Mouse (Mus musculus): ENCODE data around the gene Gabra4. TPM values are rescaled to one million over a fixed set of nuclear protein-coding genes. Genes with fewer than 3 reads are reported as not detected.

The Gabra4 gene
- polyA plus RNA-seq, 2 experiments, result 0.02 TPM; not detected in 1

- Histone ChIP-seq H3K36me3 (replicated peaks; ENCODE audit: control insufficient read depth, insufficient read depth, low read depth) (no peaks in the 10 kb centered on the region), H3K9me3 (ENCODE audit: control insufficient read depth, low read length) (no peaks in the 10 kb centered on the region), H3K27me3 (ENCODE audit: control insufficient read depth, insufficient read depth, low read length) (no peaks in the 10 kb centered on the region), H3K27ac (no peak overlapping the region), H3K9ac (replicated peaks) (no peak overlapping the region), H3K4me2 (ENCODE audit: low read depth) (no peak overlapping the region), H3K4me1 (replicated peaks; ENCODE audit: control insufficient read depth in 2 of 2, insufficient read depth in 2 of 2, low read length in 1 of 2) (no peaks in the 10 kb centered on the region), H3K4me3 (ENCODE audit: insufficient read depth in 1 of 2, low read depth in 2 of 2, low read length in 2 of 2) (no peak overlapping the region)
- TF ChIP-seq CTCF (IDR thresholded peaks at IDR 0.05; ENCODE audit: low read depth), result no peak
- no peak for TF ChIP-seq EP300 (IDR thresholded peaks at IDR 0.05; ENCODE audit: low read depth)
- no peak for ATAC-seq (ENCODE audit: insufficient read depth)
- WGBS (ENCODE audit: insufficient replicate concordance), result 71% methylated on average over 8 of the region's 8 CpGs
- no peak for DNase-seq (ENCODE audit: low read depth in 3 of 3, low spot score in 3 of 3)
Observed at GRCm38 (mm10) chr5:71604128-71604690, 53.9 kb downstream of the Gabra4 start.

DNA sequence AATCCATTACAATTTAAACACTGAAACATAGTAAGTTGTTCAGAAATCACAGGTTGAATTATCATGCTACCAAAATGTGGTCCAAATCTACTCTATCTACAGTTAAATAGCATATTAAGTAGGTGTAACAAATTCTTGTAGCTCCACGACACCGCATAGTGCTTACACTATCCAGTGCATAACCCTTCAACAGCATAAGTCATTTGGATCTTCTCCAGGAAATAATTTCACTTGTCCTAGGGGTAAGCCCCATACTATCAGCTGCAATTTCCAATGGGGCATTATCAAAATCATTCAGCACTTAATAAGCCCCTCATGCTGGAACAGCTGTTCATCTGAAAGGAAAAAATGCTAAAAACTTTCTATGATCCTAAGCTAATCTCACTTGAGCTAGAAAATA is 62.8 kb downstream of the Gabra4 start:
- DNase-seq (ENCODE audit: low read depth in 3 of 3, low spot score in 3 of 3) (no peak), ATAC-seq (ENCODE audit: insufficient read depth) (no peak)
- Histone ChIP-seq H3K4me1 (replicated peaks; ENCODE audit: control insufficient read depth in 2 of 2, insufficient read depth in 2 of 2, low read length in 1 of 2) (no peaks in the 10 kb centered on the region), H3K9me3 (ENCODE audit: control insufficient read depth, low read length) (no peaks in the 10 kb centered on the region), H3K27me3 (ENCODE audit: control insufficient read depth, insufficient read depth, low read length) (no peaks in the 10 kb centered on the region), H3K27ac (no peak overlapping the region), H3K4me2 (ENCODE audit: low read depth) (no peak overlapping the region), H3K4me3 (ENCODE audit: insufficient read depth in 1 of 2, low read depth in 2 of 2, low read length in 2 of 2) (no peak overlapping the region), H3K9ac (replicated peaks) (no peak overlapping the region), H3K36me3 (replicated peaks; ENCODE audit: control insufficient read depth, insufficient read depth, low read depth) (no peaks in the 10 kb centered on the region)
- WGBS (ENCODE audit: insufficient replicate concordance), result 78% methylated on average over 2 of the region's 2 CpGs
- no peak for TF ChIP-seq EP300 (IDR thresholded peaks at IDR 0.05; ENCODE audit: low read depth)
- TF ChIP-seq CTCF (IDR thresholded peaks at IDR 0.05; ENCODE audit: low read depth), result no peak

DNA sequence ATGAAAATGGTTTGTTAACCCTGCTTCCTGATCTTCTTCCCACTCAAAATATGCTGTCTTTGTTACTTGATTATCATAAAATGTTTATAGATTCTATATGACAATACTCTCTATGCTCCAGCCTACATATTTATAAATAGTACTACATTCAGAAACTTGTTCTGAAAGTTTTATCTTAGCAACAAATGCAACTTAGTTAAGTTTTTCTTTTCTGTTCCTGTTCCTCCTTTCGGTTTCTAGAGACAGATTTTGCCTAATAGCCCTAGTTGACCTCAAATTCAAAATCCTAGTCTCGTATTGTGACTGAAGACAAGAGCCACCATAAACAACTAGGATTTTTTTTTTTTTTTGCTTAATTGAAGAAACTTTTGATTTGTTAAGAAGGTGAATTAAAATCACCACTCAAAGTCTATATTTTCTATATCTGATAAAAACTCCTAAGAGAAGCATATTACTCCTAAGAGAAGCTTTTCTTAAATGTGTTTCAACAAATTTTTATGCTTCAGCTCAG is 64.3 kb downstream of the Gabra4 start:
- Histone ChIP-seq H3K27ac (no peak overlapping the region), H3K4me3 (ENCODE audit: insufficient read depth in 1 of 2, low read depth in 2 of 2, low read length in 2 of 2) (no peak overlapping the region), H3K9ac (replicated peaks) (no peak overlapping the region), H3K36me3 (replicated peaks; ENCODE audit: control insufficient read depth, insufficient read depth, low read depth) (no peaks in the 10 kb centered on the region), H3K27me3 (ENCODE audit: control insufficient read depth, insufficient read depth, low read length) (no peaks in the 10 kb centered on the region), H3K9me3 (ENCODE audit: control insufficient read depth, low read length) (no peaks in the 10 kb centered on the region), H3K4me1 (replicated peaks; ENCODE audit: control insufficient read depth in 2 of 2, insufficient read depth in 2 of 2, low read length in 1 of 2) (no peaks in the 10 kb centered on the region), H3K4me2 (ENCODE audit: low read depth) (no peak overlapping the region)
- TF ChIP-seq EP300 (IDR thresholded peaks at IDR 0.05; ENCODE audit: low read depth), result no peak
- no peak for DNase-seq (ENCODE audit: low read depth in 3 of 3, low spot score in 3 of 3)
- ATAC-seq (ENCODE audit: insufficient read depth), result no peak
- 47% methylated on average over 2 of the region's 2 CpGs for WGBS (ENCODE audit: insufficient replicate concordance)

DNA sequence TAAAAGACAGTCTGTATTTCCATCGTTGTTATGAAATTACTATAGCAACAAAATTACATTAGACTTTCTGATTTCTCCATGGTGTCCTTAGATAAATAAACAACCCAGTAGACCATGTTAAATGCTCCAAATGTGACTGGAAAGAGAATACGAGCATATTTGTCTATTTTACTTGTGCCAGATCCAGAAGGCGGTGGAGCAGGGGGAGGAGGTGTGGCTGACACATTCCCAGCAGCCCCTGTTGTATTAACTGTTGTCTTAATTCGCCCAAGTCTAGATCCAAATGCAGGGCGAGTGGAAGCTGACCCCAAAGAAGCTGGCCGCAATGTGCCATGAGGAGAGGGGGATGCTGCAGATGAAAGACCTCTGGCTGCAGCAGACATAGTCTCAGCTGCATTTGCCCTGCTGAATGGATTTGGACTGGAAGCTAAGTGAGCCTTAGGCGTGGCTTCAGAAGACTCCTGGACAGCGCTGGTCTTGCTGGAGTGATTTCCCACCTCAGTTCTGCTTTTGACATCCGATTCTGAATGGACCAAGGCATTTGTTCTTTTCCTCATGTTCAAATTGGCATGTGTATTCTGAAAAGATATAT is 86.4 kb downstream of the Gabra4 start:
- DNase-seq (ENCODE audit: low read depth in 3 of 3, low spot score in 3 of 3), result no peak
- WGBS (ENCODE audit: insufficient replicate concordance), result 64% methylated on average over 9 of the region's 9 CpGs
- no peaks in the 10 kb centered on the region for H3K27me3 ChIP-seq (ENCODE audit: control insufficient read depth, insufficient read depth, low read length)

GRCm38 (mm10) chr5:71548079-71548478 is 110.0 kb downstream of the Gabra4 start, which contains the start of gene Cox7b2:
Cox7b2 (minus strand) TSS chr5:71548205.
- Histone ChIP-seq H3K9ac (replicated peaks) (no peak within 1 kb of the TSS), H3K36me3 (replicated peaks; ENCODE audit: control insufficient read depth, insufficient read depth, low read depth) (no peaks in the 10 kb centered on the region), H3K4me3 (ENCODE audit: insufficient read depth in 1 of 2, low read depth in 2 of 2, low read length in 2 of 2) (no peak within 1 kb of the TSS), H3K27ac (no peak within 1 kb of the TSS), H3K9me3 (ENCODE audit: control insufficient read depth, low read length) (no peaks in the 10 kb centered on the region), H3K4me1 (replicated peaks; ENCODE audit: control insufficient read depth in 2 of 2, insufficient read depth in 2 of 2, low read length in 1 of 2) (no peaks in the 10 kb centered on the region), H3K4me2 (ENCODE audit: low read depth) (no peak within 1 kb of the TSS), H3K27me3 (ENCODE audit: control insufficient read depth, insufficient read depth, low read length) (no peaks in the 10 kb centered on the region)
- no peak for DNase-seq (ENCODE audit: low read depth in 3 of 3, low spot score in 3 of 3)
- TF ChIP-seq EP300 (IDR thresholded peaks at IDR 0.05; ENCODE audit: low read depth) (no peak), CTCF (IDR thresholded peaks at IDR 0.05; ENCODE audit: low read depth) (no peak)
- 74% methylated on average over 10 of the region's 10 CpGs for WGBS (ENCODE audit: insufficient replicate concordance)
- no peak for ATAC-seq (ENCODE audit: insufficient read depth)

More for the DNA sequence above, 86.4 kb downstream of the Gabra4 start:
- H3K4me3 ChIP-seq (ENCODE audit: insufficient read depth in 1 of 2, low read depth in 2 of 2, low read length in 2 of 2), result no peak overlapping the region
- H3K36me3 ChIP-seq (replicated peaks; ENCODE audit: control insufficient read depth, insufficient read depth, low read depth), result no peaks in the 10 kb centered on the region
- ATAC-seq (ENCODE audit: insufficient read depth), result no peak
- H3K27ac ChIP-seq, result no peak overlapping the region
- H3K4me1 ChIP-seq (replicated peaks; ENCODE audit: control insufficient read depth in 2 of 2, insufficient read depth in 2 of 2, low read length in 1 of 2), result no peaks in the 10 kb centered on the region
- TF ChIP-seq CTCF (IDR thresholded peaks at IDR 0.05; ENCODE audit: low read depth) (no peak), EP300 (IDR thresholded peaks at IDR 0.05; ENCODE audit: low read depth) (no peak)
- no peak overlapping the region for H3K9ac ChIP-seq (replicated peaks)
- H3K9me3 ChIP-seq (ENCODE audit: control insufficient read depth, low read length), result no peaks in the 10 kb centered on the region; the same call in 1 of the 2 replicates
- H3K4me2 ChIP-seq (ENCODE audit: low read depth), result no peak overlapping the region

All from liver, embryonic 14.5 days (tissue).